Comparison of ENCODE assay signal across 11 mouse cellular contexts in genomic region chr5:35299621-35300020, GRCm38 (mm10). TPM values are rescaled to one million over a fixed set of nuclear protein-coding genes. Genes with fewer than 3 reads are reported as not detected.
DNase-seq lines count a peak whose midpoint lies in the region; ATAC-seq and TF ChIP-seq lines count a peak whose summit lies in the region.
"Had no signal": no experiment of that assay in that cellular context is flagged by ENCODE, and none has a peak within 500 bp of the region (broad histone marks: within the 10 kb centered on the region; RNA-seq: fewer than 3 reads in every experiment).

No protein-coding gene starts in this region.

- TF ChIP-seq CTCF in hindbrain, postnatal 0 days (IDR thresholded peaks at IDR 0.05; ENCODE audit: low read depth): no peak

- no peak for ATAC-seq in hindbrain, embryonic 12.5 days (ENCODE audit: low FRiP score)
- ATAC-seq in hindbrain, postnatal 0 days: no peak
- ATAC-seq: forebrain, embryonic 13.5 days had no signal

- no peak overlapping the region for H3K4me2 ChIP-seq in hindbrain, embryonic 12.5 days (replicated peaks)
- no peak overlapping the region for H3K4me2 ChIP-seq in hindbrain, postnatal 0 days (ENCODE audit: low read depth, low read length)
- H3K4me2 ChIP-seq: forebrain, embryonic 13.5 days had no signal

- H3K4me1 ChIP-seq in hindbrain, embryonic 10.5 days (replicated peaks): no peaks in the 10 kb centered on the region
- H3K4me1 ChIP-seq in hindbrain, embryonic 12.5 days: no peaks in the 10 kb centered on the region
- no peaks in the 10 kb centered on the region; the same call in 1 of the 2 replicates for H3K4me1 ChIP-seq in hindbrain, postnatal 0 days (ENCODE audit: insufficient read depth, low read length)
- H3K4me1 ChIP-seq: forebrain, embryonic 13.5 days had no signal

- H3K9ac ChIP-seq in hindbrain, embryonic 12.5 days: no peak overlapping the region
- H3K9ac ChIP-seq in hindbrain, postnatal 0 days (replicated peaks; ENCODE audit: low read length): no peak overlapping the region
- H3K9ac ChIP-seq: forebrain, embryonic 13.5 days had no signal

- no peak overlapping the region for H3K27ac ChIP-seq in hindbrain, embryonic 10.5 days
- no peak overlapping the region for H3K27ac ChIP-seq in hindbrain, embryonic 12.5 days
- H3K27ac ChIP-seq in hindbrain, postnatal 0 days: no peak overlapping the region
- H3K27ac ChIP-seq: forebrain, embryonic 13.5 days had no signal

- no peak overlapping the region for H3K4me3 ChIP-seq in hindbrain, embryonic 10.5 days
- no peak overlapping the region for H3K4me3 ChIP-seq in hindbrain, embryonic 12.5 days
- H3K4me3 ChIP-seq in hindbrain, postnatal 0 days (ENCODE audit: low read length): no peak overlapping the region
- H3K4me3 ChIP-seq: forebrain, embryonic 13.5 days had no signal

- DNase-seq in hindbrain, embryonic 10.5 days (ENCODE audit: low spot score): peak; percentile 53
- DNase-seq in spleen, postnatal 10 days (ENCODE audit: low spot score in 2 of 2): peak; percentile 12 to 51
- DNase-seq in spleen, adult 12 weeks (ENCODE audit: low spot score): no peak
- DNase-seq in embryo, embryonic 9.5 days (ENCODE audit: extremely low spot score): peak; percentile 58
- DNase-seq in thymus, postnatal 25 days: peak; percentile 28
- no peak for DNase-seq in spleen, postnatal 14 days (ENCODE audit: low spot score in 2 of 2)
- no peak for DNase-seq in hindbrain, postnatal 0 days (ENCODE audit: low spot score)
- DNase-seq: cerebellum, adult 11-12 months had no signal

- no peaks in the 10 kb centered on the region for H3K27me3 ChIP-seq in hindbrain, embryonic 10.5 days (ENCODE audit: insufficient read depth, poor library complexity, severe bottlenecking)
- H3K27me3 ChIP-seq in hindbrain, embryonic 12.5 days: 0 out of 2 replicates have a peak, but pooled peaks cover 3% of the 10 kb centered on the region
- no peaks in the 10 kb centered on the region for H3K27me3 ChIP-seq in hindbrain, postnatal 0 days (ENCODE audit: insufficient read depth, low read length)

- H3K36me3 ChIP-seq in hindbrain, embryonic 10.5 days: no peaks in the 10 kb centered on the region
- H3K36me3 ChIP-seq in hindbrain, embryonic 12.5 days: no peaks in the 10 kb centered on the region
- H3K36me3 ChIP-seq in hindbrain, postnatal 0 days (ENCODE audit: insufficient read depth, low read length): no peaks in the 10 kb centered on the region

- no peaks in the 10 kb centered on the region for H3K9me3 ChIP-seq in hindbrain, embryonic 10.5 days
- no peaks in the 10 kb centered on the region for H3K9me3 ChIP-seq in hindbrain, embryonic 12.5 days (replicated peaks)
- no peaks in the 10 kb centered on the region for H3K9me3 ChIP-seq in hindbrain, postnatal 0 days (ENCODE audit: low read length)
- H3K9me3 ChIP-seq: forebrain, embryonic 13.5 days had no signal

- WGBS in hindbrain, embryonic 10.5 days: 25% methylated on average over 3 of the region's 3 CpGs
- WGBS in hindbrain, embryonic 12.5 days: 26% methylated on average over 3 of the region's 3 CpGs
- WGBS in hindbrain, postnatal 0 days: 15% methylated on average over 3 of the region's 3 CpGs

RNA-seq across cellular contexts. Expression of gene Adra2c, which starts 21.5 kb away (rescaled TPM):
- polyA plus RNA-seq in hindbrain, embryonic 10.5 days (2016; fragmentation: Nextera tagmentation; extraction: Ambion mirVana): 0.07 TPM in 1 of 2 replicates, not detected in the other
- 0.36 and 0.38 TPM in 2 replicates for polyA plus RNA-seq in hindbrain, embryonic 12.5 days (2016; fragmentation: Nextera tagmentation; extraction: Ambion mirVana)
- total RNA-seq in hindbrain, postnatal 0 days (2014; rRNA removed): 33.1 and 33.6 TPM in 2 replicates
- polyA plus RNA-seq in hindbrain, postnatal 0 days (2015; fragmentation: Nextera tagmentation; extraction: Ambion mirVana): 1.8 and 2.3 TPM in 2 replicates
- polyA plus RNA-seq: heart, postnatal 0 days had no signal

Comparison
In these comparisons a context has a peak if more than half of its experiments do, and no peak if none do; other contexts are left out.
1. DNase-seq: peak in hindbrain, embryonic 10.5 days (single experiment), spleen, postnatal 10 days (2 of 2), embryo, embryonic 9.5 days (single experiment) and thymus, postnatal 25 days (single experiment); none in spleen, adult 12 weeks (single experiment), spleen, postnatal 14 days (0 of 2) and hindbrain, postnatal 0 days (single experiment).